ENCODE assay signal across 8 mouse cellular contexts in genomic region chr1:74390924-74391748, GRCm38 (mm10). TPM values are rescaled to one million over a fixed set of nuclear protein-coding genes. Genes with fewer than 3 reads are reported as not detected.
DNase-seq lines count a peak whose midpoint lies in the region; ATAC-seq and TF ChIP-seq lines count a peak whose summit lies in the region.

TSS of gene Ctdsp1 (plus strand) at chr1:74391509.

- H3K4me1 ChIP-seq in bone marrow, adult 2 months (ENCODE audit: control insufficient read depth, insufficient read depth, low read length), result peaks cover 2% of the 10 kb centered on the region; the same call in 1 of the 2 replicates
- H3K4me1 ChIP-seq in embryonic facial prominence, embryonic 15.5 days, result peaks cover 68% of the 10 kb centered on the region
- H3K4me1 ChIP-seq in kidney, embryonic 14.5 days (ENCODE audit: control insufficient read depth, insufficient read depth, low read length), result peaks cover 27% of the 10 kb centered on the region
- H3K4me1 ChIP-seq in limb, embryonic 15.5 days, result peaks cover 61% of the 10 kb centered on the region

- TF ChIP-seq CTCF in bone marrow, adult 2 months (IDR thresholded peaks at IDR 0.05; ENCODE audit: control insufficient read depth, insufficient read depth, low read length), result peak; percentile 32; the same call in 1 of the 2 replicates

- peaks cover 19% of the 10 kb centered on the region for H3K36me3 ChIP-seq in embryonic facial prominence, embryonic 15.5 days
- peaks cover 21% of the 10 kb centered on the region for H3K36me3 ChIP-seq in kidney, embryonic 14.5 days (ENCODE audit: control insufficient read depth, insufficient read depth, low read length)
- peaks cover 24% of the 10 kb centered on the region for H3K36me3 ChIP-seq in limb, embryonic 15.5 days

- DNase-seq in 3T3-L1 (ENCODE audit: low read depth, low spot score), result peak; percentile 93
- DNase-seq in heart, adult 9 months (ENCODE audit: low spot score in 2 of 2), result peak; percentile 99
- peak; percentile 90 to 93 for DNase-seq in monocyte, adult 2 months (ENCODE audit: low read depth in 1 of 2, low spot score in 2 of 2)
- DNase-seq in spleen, postnatal 36 days (ENCODE audit: low spot score in 2 of 2), result peak; percentile 95 to 96

- 2% methylated on average over 51 of the region's 51 CpGs for WGBS in bone marrow, adult 2 months
- 2% methylated on average over 48 of the region's 51 CpGs for WGBS in embryonic facial prominence, embryonic 15.5 days
- 2% methylated on average over 50 of the region's 51 CpGs for WGBS in kidney, embryonic 14.5 days
- 2% methylated on average over 49 of the region's 51 CpGs for WGBS in limb, embryonic 15.5 days

- H3K4me3 ChIP-seq in bone marrow, adult 2 months (replicated peaks; ENCODE audit: control insufficient read depth, low read depth, low read length), result peak within 1 kb of the TSS; percentile 98
- H3K4me3 ChIP-seq in embryonic facial prominence, embryonic 15.5 days (replicated peaks), result peak within 1 kb of the TSS; percentile 91
- H3K4me3 ChIP-seq in kidney, embryonic 14.5 days (ENCODE audit: low read length), result peak within 1 kb of the TSS; percentile 94
- H3K4me3 ChIP-seq in limb, embryonic 15.5 days, result peak within 1 kb of the TSS; percentile 95

- ATAC-seq in embryonic facial prominence, embryonic 15.5 days (ENCODE audit: insufficient number of reproducible peaks, low FRiP score, low TSS enrichment, low read depth), result peak; percentile 80
- ATAC-seq in kidney, embryonic 14.5 days (ENCODE audit: low FRiP score, low TSS enrichment), result peak; percentile 78
- peak; percentile 79 for ATAC-seq in limb, embryonic 15.5 days (ENCODE audit: insufficient number of reproducible peaks, low FRiP score, low TSS enrichment, low read depth)

- H3K9ac ChIP-seq in embryonic facial prominence, embryonic 15.5 days, result peak within 1 kb of the TSS; percentile 99
- H3K9ac ChIP-seq in kidney, embryonic 14.5 days (ENCODE audit: low read depth, low read length), result peak within 1 kb of the TSS; percentile 99
- peak within 1 kb of the TSS; percentile 95 for H3K9ac ChIP-seq in limb, embryonic 15.5 days

- H3K9me3 ChIP-seq in embryonic facial prominence, embryonic 15.5 days (replicated peaks), result no peaks in the 10 kb centered on the region
- H3K9me3 ChIP-seq in kidney, embryonic 14.5 days (ENCODE audit: control insufficient read depth, low read length), result no peaks in the 10 kb centered on the region
- H3K9me3 ChIP-seq in limb, embryonic 15.5 days, result no peaks in the 10 kb centered on the region

- H3K27ac ChIP-seq in bone marrow, adult 2 months (ENCODE audit: control insufficient read depth, insufficient read depth, low read depth, low read length, poor library complexity), result peak within 1 kb of the TSS; percentile 99
- peak within 1 kb of the TSS; percentile 98 for H3K27ac ChIP-seq in embryonic facial prominence, embryonic 15.5 days (replicated peaks)
- peak within 1 kb of the TSS; percentile 99 for H3K27ac ChIP-seq in kidney, embryonic 14.5 days (ENCODE audit: low read depth, low read length)
- H3K27ac ChIP-seq in limb, embryonic 15.5 days, result peak within 1 kb of the TSS; percentile 99

- no peaks in the 10 kb centered on the region for H3K27me3 ChIP-seq in embryonic facial prominence, embryonic 15.5 days
- no peaks in the 10 kb centered on the region for H3K27me3 ChIP-seq in kidney, embryonic 14.5 days (ENCODE audit: control insufficient read depth, insufficient read depth, low read length)
- H3K27me3 ChIP-seq in limb, embryonic 15.5 days, result no peaks in the 10 kb centered on the region

- TF ChIP-seq POLR2A in bone marrow, adult 2 months (IDR thresholded peaks at IDR 0.05; ENCODE audit: borderline replicate concordance, control insufficient read depth, low read depth, low read length), result peak; percentile 40; the same call in 1 of the 2 replicates

- peak within 1 kb of the TSS; percentile 84 for H3K4me2 ChIP-seq in embryonic facial prominence, embryonic 15.5 days (replicated peaks)
- peak within 1 kb of the TSS; percentile 99 for H3K4me2 ChIP-seq in kidney, embryonic 14.5 days (replicated peaks; ENCODE audit: low read depth, low read length)
- H3K4me2 ChIP-seq in limb, embryonic 15.5 days, result peak within 1 kb of the TSS; percentile 74

RNA-seq across cellular contexts. Expression of gene Ctdsp1, which starts in this region (rescaled TPM):
- polyA plus RNA-seq in bone marrow, adult 2 months (2011; ENCODE audit: insufficient read depth, insufficient read length, low replicate concordance, missing spikeins), result 40.0 and 65.3 TPM in 2 replicates
- polyA plus RNA-seq in embryonic facial prominence, embryonic 15.5 days (2015; fragmentation: Nextera tagmentation; extraction: Ambion mirVana), result 86.6 and 89.3 TPM in 2 replicates
- polyA plus RNA-seq in kidney, embryonic 14.5 days (2014; fragmentation: Nextera tagmentation; extraction: Ambion mirVana), result 66.7 and 86.0 TPM in 2 replicates
- polyA plus RNA-seq in limb, embryonic 15.5 days (2015; fragmentation: Nextera tagmentation; extraction: Ambion mirVana), result 82.4 and 85.4 TPM in 2 replicates

Comparison
In these comparisons a context has a peak if more than half of its experiments do, and no peak if none do; other contexts are left out.
1. Peak in every context shown above with its lines: DNase-seq, ATAC-seq, H3K4me3 ChIP-seq and H3K27ac ChIP-seq.